8 mouse cellular contexts compared by ENCODE assay signal in the genomic region with DNA sequence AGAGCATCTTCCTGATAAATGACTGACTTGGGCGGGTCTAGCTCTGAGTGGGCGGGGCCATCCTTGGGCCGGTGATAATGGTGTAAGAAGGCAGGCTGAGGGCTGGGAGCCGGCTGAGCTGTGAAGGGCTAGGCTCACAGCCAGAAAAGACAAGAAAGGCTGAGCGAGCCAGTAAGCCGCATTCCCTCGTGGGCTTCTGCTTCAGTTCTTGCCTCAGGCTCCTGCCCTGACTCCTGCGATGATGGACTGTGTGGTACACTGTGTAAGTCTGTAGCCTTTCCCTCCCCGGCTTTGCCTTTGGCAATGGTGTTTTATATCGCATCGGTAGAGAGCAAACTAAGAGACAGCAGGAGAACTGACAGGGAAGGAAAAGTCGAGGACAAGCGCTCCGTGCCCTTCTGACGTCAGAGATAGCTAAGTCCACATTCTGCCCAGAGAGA.
A peak's percentile ranks its signal among the peaks of the same experiment; 100 is the strongest.
DNase-seq lines count a peak whose midpoint lies in the region; ATAC-seq lines count a peak whose summit lies in the region.

No protein-coding gene starts in this region.

- no peak overlapping the region for H3K4me3 ChIP-seq in forebrain, embryonic 12.5 days (replicated peaks)

- no peaks in the 10 kb centered on the region for H3K9me3 ChIP-seq in forebrain, embryonic 12.5 days

- no peak overlapping the region for H3K9ac ChIP-seq in forebrain, embryonic 12.5 days

- 0 out of 2 replicates have a peak, but pooled peaks cover 5% of the 10 kb centered on the region for H3K27me3 ChIP-seq in forebrain, embryonic 12.5 days

- intact Hi-C loops in heart, postnatal 36 days (cut with DNase I): no loop called here

- ATAC-seq in cerebellum, adult (ENCODE audit: insufficient number of reproducible peaks, low FRiP score, low TSS enrichment): peak; percentile 62
- peak; percentile 65 for ATAC-seq in forebrain, embryonic 12.5 days (ENCODE audit: low FRiP score)
- peak; percentile 69 for ATAC-seq in megakaryocyte, adult 5-6 weeks (ENCODE audit: poor library complexity, severe bottlenecking)

- H3K4me1 ChIP-seq in forebrain, embryonic 12.5 days: peaks cover 23% of the 10 kb centered on the region

- no peak for DNase-seq in cerebellum, adult 8-10 months
- peak; percentile 29 for DNase-seq in cerebellum, adult 11 months
- DNase-seq in heart, postnatal 36 days: peak; percentile 35
- peak; percentile 72 to 82 for DNase-seq in kidney, postnatal 4 days
- DNase-seq in retina, postnatal 7 days (ENCODE audit: low read depth, low spot score): peak; percentile 40

- peak overlapping the region; percentile 40 for H3K4me2 ChIP-seq in forebrain, embryonic 12.5 days

- H3K36me3 ChIP-seq in forebrain, embryonic 12.5 days (replicated peaks): no peaks in the 10 kb centered on the region

- WGBS in forebrain, embryonic 12.5 days: 9% methylated on average over 15 of the region's 15 CpGs

- no peak overlapping the region for H3K27ac ChIP-seq in forebrain, embryonic 12.5 days
